Mouse (Mus musculus) heart, adult 2 months (tissue): ENCODE data around the gene Pakap. TPM values are rescaled to one million over a fixed set of nuclear protein-coding genes. Genes with fewer than 3 reads are reported as not detected.

Experiments
- DNase-seq, 2 experiments: peaks; one replicate each; pipeline ENCODE4 v3.0.0; 2021
- H3K27ac ChIP-seq: fragments of 200-600 bp; 2 replicates; pipeline ENCODE4 v1.8.1; 2022
- H3K27me3 ChIP-seq: fragments of 200-500 bp; 2 replicates; pipeline ENCODE4 v1.6.1; 2012; ENCODE audit warnings: mild to moderate bottlenecking, low read length, inconsistent platforms, mixed read lengths; ENCODE audit not compliant: control insufficient read depth, insufficient read depth
- H3K36me3 ChIP-seq: fragments of 200-500 bp; 2 replicates; pipeline ENCODE4 v1.6.1; 2012; ENCODE audit warnings: low read length, inconsistent platforms; ENCODE audit not compliant: control insufficient read depth, insufficient read depth
- H3K4me1 ChIP-seq: fragments of 200-500 bp; 2 replicates; pipeline ENCODE4 v1.6.1; 2011; ENCODE audit warnings: low read length; ENCODE audit not compliant: control insufficient read depth, insufficient read depth
- H3K4me3 ChIP-seq: fragments of 200-600 bp; 2 replicates; pipeline ENCODE4 v1.8.1; 2022
- H3K79me2 ChIP-seq: fragments of 200-500 bp; replicated peaks from 2 replicates; pipeline ENCODE4 v1.6.1; 2012; ENCODE audit warnings: mild to moderate bottlenecking, inconsistent platforms, low read length, moderate library complexity, mixed read lengths; ENCODE audit not compliant: control insufficient read depth, insufficient read depth
- H3K9ac ChIP-seq: fragments of 200-500 bp; 2 replicates; pipeline ENCODE4 v1.6.1; 2012; ENCODE audit warnings: low read depth, mild to moderate bottlenecking, control low read depth, inconsistent platforms, low read length, mixed read lengths
- CTCF ChIP-seq: fragments of 200-600 bp; IDR thresholded peaks from 2 replicates; pipeline ENCODE4 v1.8.1; 2022; ENCODE audit warnings: antibody characterized with exemption, mild to moderate bottlenecking, moderate library complexity
- EP300 ChIP-seq: fragments of 200-500 bp; IDR thresholded peaks from 2 replicates; pipeline ENCODE4 v1.6.1; 2011; ENCODE audit warnings: low read depth, low read length, control low read depth; ENCODE audit not compliant: insufficient read depth
- POLR2A ChIP-seq: fragments of 200-500 bp; IDR thresholded peaks from 2 replicates; pipeline ENCODE4 v1.6.1; 2011; ENCODE audit warnings: mild to moderate bottlenecking, low read depth, low read length, control low read depth; ENCODE audit not compliant: insufficient read depth
- WGBS: fragments of 180-500 bp; shearing (Covaris S2); methylation state at CpG from one replicate; pipeline ENCODE4 v1.1.7; 2018; 5-methylcytosine and 5-hydroxymethylcytosine counted together
- intact Hi-C: fragments of 180-260 bp; cut with DNase I; formaldehyde crosslinking; loops from one replicate; pipeline ENCODE4 v1.15.1; 2025
- polyA plus RNA-seq: library from polyadenylated mRNA; depleted of rRNA; stranded (reverse); fragments of >200 nt; gene quantifications from 2 replicates; pipeline ENCODE4 v1.2.3, GENCODE M21; 2012
- total RNA-seq, 2 experiments: library from RNA; stranded (reverse); gene quantifications; 2 replicates each; pipeline ENCODE4 v1.2.3; 2021

Pakap gene
- total and polyA plus RNA-seq, 3 experiments, result 3.3 to 35.2 (median 33.7) TPM

DNA sequence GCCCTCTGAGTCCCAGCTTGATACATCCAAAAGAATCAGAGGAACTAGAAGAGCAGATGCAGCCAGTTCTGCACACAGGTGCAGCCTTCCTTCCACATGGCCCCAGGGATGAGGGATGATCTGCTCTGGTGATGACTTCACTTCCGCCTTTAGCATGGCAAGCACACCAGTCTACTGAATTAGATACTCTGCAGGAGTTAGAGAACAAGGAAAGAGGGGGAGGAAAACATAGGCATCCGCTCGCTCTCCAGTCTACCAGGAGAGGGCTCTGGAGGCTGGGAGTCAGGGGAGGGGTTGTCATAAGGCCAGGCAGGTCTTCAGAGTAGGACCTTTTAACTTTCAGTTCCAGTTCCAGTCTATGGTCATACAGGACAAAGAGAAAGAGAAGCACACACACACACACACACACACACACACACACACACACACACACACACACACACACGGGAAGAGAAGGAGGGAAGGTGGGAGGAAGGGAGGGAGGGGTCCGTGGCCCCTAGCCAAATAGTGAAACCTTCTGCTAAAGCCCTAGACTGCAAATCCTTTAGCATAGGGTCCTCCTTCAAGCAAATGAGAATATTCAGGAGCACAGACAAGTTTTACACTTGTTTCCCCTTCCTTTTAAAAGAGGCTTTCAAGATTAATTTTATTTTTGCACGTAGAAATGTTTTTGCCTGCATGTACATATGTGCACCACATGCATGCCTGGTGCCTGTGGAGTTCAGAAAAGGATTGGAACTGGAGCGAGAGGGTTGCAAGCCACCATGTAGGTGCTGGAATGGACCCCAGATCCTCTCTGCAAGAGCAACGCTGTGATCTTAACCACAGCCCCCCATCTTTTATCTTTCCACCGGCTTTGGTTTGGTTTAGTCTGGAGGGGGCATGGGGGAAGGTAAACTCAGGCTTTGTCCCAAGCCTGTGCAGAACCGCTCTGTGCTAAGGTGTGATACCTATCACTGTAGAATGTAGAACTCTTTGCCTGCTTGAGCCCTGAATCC lies 346.5 kb downstream of the Pakap start:
- WGBS, result 60% methylated on average over 10 of the region's 10 CpGs
- intact Hi-C loops, result no loop called here
- Histone ChIP-seq H3K79me2 (no peaks in the 10 kb centered on the region), H3K27ac (no peak overlapping the region), H3K27me3 (no peaks in the 10 kb centered on the region), H3K36me3 (no peaks in the 10 kb centered on the region), H3K9ac (no peak overlapping the region), H3K4me1 (no peaks in the 10 kb centered on the region), H3K4me3 (no peak overlapping the region)
- DNase-seq, result no peak
- TF ChIP-seq EP300 (no peak), CTCF (0 out of 2 replicates have a peak, but pooled peaks have one; percentile 7)

DNA sequence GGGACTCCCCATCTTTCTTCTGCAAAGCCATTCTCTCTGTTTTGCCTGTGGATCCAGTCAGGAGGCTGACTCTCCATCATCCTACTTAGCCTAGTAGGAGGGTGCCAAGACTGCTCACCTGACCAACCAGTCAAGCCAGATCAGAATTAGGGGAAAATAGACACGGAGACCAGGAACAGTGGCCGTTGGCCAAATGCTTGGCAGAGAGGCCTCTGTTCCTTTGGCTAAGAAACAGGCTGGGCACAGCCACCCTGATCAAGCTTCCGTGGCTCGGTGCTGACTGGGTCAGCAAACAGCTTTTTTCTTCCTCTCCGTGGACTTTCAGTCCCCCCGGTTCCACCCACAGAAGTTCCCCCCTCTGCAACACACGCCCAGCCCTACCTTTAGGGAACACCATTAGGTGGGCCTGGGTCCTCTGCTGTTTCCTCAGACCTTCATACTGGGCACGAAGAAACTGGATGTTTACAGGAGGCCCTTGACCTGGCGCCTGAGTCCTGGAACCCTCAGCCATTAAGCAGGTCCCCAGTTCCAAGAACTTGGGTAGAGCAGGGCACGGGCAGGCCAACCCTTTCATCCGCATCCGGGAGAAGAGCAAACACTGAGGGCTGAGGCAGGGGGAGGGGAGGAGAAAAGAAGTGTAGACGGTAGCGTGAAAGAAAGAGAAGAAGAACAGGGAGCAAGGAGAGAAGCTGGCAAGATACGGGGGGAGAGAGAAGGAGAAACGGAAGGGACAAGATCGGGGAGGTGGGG lies 347.4 kb downstream of the Pakap start:
- intact Hi-C loops, result no loop called here
- Histone ChIP-seq H3K79me2 (no peaks in the 10 kb centered on the region), H3K9ac (peak overlapping the region; percentile 13; the same call in 1 of the 2 replicates), H3K27me3 (no peaks in the 10 kb centered on the region), H3K4me3 (no peak overlapping the region), H3K27ac (no peak overlapping the region), H3K36me3 (no peaks in the 10 kb centered on the region), H3K4me1 (no peaks in the 10 kb centered on the region)
- WGBS, result 28% methylated on average over 17 of the region's 17 CpGs
- DNase-seq, result peak; percentile 47 to 72
- TF ChIP-seq POLR2A (no peak), EP300 (no peak), CTCF (no peak)

DNA sequence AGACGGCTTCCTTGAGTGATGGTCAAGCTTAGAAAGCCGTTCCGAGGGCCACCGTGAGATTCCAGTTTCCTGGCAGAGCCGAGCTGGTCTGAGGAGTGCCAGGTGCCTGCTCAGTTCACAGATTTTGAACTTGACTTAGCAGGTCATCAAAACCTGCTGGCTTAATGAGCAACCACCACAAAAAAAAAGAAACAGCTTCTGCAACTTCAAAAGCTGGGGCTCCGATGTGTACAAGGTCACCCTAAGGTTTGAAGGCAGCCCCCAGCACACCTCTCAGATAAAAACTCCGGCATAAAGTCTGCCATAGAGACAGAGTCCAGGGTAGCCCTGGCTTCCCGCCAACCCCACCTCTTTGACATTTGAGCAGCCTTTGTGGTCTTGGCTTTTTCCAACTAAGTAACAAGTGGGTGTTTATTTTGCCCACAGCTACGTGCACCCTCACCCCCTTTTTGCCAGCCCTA lies 348.3 kb downstream of the Pakap start, which contains the start of gene D630039A03Rik:
D630039A03Rik (minus strand) TSS at position 97 of the 461 bp plus-strand sequence.
- Histone ChIP-seq H3K36me3 (no peaks in the 10 kb centered on the region), H3K4me1 (no peaks in the 10 kb centered on the region), H3K27ac (no peak within 1 kb of the TSS), H3K4me3 (no peak within 1 kb of the TSS), H3K79me2 (no peaks in the 10 kb centered on the region), H3K27me3 (no peaks in the 10 kb centered on the region), H3K9ac (peak within 1 kb of the TSS; percentile 13; the same call in 1 of the 2 replicates)
- 9% methylated on average over 9 of the region's 9 CpGs for WGBS
- DNase-seq, result no peak
- intact Hi-C loops, result no loop called here
- TF ChIP-seq CTCF, result no peak
- no peak for TF ChIP-seq POLR2A
- no peak for TF ChIP-seq EP300

DNA sequence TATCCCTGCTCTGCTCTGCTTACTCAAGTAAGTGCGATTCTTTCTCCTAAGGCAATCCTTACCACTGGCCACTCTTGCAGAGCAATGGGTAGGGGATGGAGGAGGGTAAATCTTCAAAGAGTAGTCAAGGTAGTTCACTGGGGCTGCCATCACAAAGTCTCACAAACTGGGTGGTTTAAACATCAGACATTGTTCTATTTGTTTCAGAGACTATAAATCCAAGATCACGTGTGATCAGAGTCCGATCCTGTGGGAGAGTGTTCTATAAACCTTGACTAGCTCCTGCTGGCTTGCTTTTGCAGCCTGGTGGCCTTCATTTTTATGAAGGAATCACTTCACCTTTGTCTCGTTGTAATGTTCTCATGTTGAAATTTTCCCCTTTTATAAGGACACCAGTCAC lies 348.7 kb downstream of the Pakap start:
- H3K4me3 ChIP-seq, result no peak overlapping the region
- WGBS, result 83% methylated on average over 4 of the region's 4 CpGs
- no peak overlapping the region for H3K9ac ChIP-seq
- H3K27ac ChIP-seq, result no peak overlapping the region
- H3K36me3 ChIP-seq, result no peaks in the 10 kb centered on the region
- no peaks in the 10 kb centered on the region for H3K27me3 ChIP-seq
- no peak for DNase-seq
- TF ChIP-seq CTCF (no peak), EP300 (no peak)
- no peaks in the 10 kb centered on the region for H3K4me1 ChIP-seq
- H3K79me2 ChIP-seq, result no peaks in the 10 kb centered on the region
- intact Hi-C loops, result no loop called here

DNA sequence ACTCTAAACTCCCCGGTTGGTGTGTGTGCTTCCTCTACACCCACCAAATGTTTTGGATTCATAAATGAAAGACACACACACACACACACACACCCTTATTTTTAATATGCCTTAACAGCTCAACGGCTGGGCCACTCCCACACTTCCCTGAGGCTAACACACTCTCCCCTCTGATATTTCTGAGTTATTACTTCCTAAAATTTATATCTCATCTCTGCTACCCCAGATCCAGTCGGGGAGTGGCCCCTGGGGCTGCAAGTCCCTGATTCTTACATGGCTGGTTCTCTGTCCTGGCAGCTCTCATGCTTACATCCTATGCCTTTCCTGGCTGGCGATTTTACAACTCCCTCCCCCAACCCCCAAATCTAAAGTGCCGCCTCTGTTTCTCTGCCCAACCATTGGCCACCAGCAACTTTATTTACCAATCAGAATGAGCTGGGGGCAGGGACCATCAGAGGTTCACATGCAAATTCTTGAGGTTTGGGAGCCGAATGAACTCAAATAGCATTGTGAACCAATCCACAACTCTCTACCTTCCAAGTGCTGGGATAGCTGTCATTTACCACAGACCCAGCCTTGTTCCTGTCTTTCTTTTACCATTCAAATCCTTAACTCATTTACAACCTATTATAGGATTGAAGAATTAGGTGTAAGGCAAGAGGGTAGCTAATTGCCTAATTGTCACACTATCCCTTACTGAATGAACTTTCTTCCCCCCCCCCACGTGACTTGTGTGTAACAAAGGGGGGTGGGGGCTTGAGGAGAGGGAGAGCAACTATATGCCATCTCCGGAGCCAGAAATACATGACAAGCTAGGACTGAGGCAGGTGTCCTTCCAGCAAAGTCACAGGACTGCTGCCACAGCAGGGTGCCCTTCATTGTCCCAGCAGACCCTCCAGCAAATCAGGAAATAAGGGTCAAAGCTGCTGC lies 351.8 kb downstream of the Pakap start:
- intact Hi-C loops, result no loop called here
- Histone ChIP-seq H3K27ac (no peak overlapping the region), H3K4me1 (no peaks in the 10 kb centered on the region), H3K36me3 (no peaks in the 10 kb centered on the region), H3K9ac (no peak overlapping the region), H3K4me3 (no peak overlapping the region), H3K27me3 (no peaks in the 10 kb centered on the region), H3K79me2 (no peaks in the 10 kb centered on the region)
- WGBS, result 47% methylated on average over 8 of the region's 8 CpGs
- DNase-seq, result no peak
- TF ChIP-seq CTCF (no peak), POLR2A (no peak), EP300 (no peak)
